Mouse (Mus musculus): ENCODE measurements around the gene 6030445D17Rik.

The 6030445D17Rik gene

DNA sequence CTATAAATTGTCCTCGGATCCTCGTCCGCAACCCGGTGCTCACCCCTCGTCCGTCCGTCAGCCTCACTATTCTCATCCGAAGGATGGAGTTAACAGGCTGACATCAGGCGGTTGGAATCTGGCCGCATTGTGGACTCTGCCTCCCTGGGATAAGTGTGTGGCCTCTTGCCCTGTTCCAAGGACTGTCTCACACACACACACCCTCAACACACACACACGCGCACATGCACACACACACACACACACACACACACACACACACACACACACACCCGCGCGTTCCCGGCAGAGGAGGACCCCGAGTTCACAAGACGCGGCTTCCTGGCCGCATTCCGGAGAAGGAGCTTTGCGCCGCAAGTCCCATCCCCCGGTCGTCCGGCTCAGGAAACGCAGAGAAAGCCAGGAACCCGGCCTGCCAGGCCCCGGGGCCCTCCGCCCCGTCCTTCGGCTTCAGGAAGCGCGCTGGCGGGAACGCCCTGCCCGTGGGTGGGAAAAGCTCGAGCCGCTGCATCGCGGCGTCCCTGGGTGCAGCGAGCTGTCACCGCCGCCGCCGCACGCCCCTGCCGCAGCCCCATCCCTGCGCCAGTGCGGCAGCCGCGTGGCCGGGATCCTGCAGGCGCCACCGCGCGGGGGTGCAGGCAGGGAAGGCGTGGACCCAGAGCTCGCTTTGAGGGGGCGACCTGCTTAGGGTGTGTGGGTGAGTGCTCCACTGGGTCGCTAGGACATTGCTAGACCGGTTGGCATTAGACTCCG is at the start of gene 6030445D17Rik:
Gene 6030445D17Rik (plus strand): TSS at position 165 of the 753 bp plus-strand sequence.
- DNase-seq (ENCODE audit: low spot score in 2 of 2): peak; percentile 15 to 17

DNA sequence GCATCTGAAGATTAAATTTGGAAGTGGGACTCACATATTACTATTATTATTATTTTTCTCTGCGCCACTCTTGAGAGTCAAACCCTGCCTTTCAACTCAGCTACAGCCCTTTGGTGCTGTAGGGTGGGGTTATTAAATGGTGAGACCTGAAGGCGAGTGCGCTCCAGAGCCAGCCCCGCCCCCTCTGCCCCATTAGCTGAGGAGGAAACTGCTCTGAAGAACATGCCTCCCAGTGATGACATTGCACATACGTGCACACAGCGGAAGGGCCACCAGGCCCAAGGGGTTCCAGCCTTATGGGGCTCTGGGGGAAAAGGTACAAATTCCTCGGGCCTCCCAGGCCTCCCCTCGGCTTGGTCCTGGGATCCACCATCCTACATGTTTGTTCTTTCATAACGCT is 46.6 kb upstream of the 6030445D17Rik start:
- DNase-seq (ENCODE audit: low spot score in 2 of 2): no peak

DNA sequence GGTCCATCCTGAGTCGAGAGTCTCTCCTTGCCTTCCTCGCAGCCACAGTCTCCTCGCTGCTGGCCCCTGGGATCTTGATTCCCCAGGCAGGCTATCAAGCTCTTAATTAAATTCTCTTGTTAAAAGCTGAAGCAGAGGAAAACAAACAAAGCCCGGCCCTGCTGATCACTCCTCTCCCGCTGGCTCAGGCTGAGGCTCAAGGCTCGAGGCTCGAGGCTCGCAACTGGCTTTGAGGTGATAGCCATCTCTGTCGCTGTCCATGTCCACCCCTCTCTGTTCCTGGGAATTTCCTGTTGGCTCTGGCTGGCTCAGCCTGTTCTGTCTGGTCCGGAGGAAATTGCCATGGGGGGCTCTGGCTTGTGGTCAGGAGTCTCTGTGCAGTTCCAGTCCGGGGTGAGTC is 43.1 kb upstream of the 6030445D17Rik start:
- DNase-seq (ENCODE audit: low spot score in 2 of 2): no peak

DNA sequence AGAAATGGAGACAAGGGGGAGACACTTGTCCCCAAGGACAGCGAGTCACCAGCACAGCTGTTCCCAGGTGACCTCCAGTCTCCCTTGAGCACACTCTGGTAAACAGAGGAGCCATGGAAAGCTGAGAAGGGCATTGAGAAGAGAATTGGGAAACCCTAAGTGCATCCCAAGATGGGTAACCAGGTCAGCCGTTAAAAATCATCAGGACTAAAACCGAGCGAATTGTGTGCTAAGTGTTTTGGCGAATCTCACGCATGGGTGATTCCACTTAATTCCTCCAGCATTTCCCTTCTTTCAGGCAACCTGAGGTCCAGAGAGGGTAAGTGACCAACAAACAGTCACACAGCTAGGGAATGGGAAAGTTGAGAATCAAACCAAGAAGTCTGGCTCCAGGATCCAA is 42.7 kb upstream of the 6030445D17Rik start:
- DNase-seq (ENCODE audit: low spot score in 2 of 2): no peak

DNA sequence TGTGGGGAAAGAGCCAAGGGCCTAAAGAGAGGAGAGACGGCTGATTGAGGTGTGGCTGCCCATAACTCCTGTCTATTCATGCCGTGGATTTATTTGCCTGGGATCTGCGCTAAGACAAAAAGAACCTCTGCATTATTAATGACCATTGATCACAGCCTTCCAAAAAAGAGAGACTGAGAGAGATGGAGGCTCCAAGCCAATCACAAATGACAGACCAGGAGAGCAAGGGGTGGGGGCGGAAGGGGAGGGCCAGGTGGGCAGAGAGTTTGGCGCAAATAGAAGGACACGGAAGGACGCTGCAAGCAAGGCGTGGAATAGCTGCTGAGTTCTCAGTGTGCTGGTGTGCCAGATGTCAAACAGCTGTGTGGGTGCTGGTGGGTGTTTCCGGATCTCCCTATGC is 38.8 kb upstream of the 6030445D17Rik start, which contains the start of gene Htr1d:
Gene Htr1d (plus strand): TSS at position 301 of the 400 bp plus-strand sequence.
- DNase-seq (ENCODE audit: low spot score in 2 of 2): no peak

DNA sequence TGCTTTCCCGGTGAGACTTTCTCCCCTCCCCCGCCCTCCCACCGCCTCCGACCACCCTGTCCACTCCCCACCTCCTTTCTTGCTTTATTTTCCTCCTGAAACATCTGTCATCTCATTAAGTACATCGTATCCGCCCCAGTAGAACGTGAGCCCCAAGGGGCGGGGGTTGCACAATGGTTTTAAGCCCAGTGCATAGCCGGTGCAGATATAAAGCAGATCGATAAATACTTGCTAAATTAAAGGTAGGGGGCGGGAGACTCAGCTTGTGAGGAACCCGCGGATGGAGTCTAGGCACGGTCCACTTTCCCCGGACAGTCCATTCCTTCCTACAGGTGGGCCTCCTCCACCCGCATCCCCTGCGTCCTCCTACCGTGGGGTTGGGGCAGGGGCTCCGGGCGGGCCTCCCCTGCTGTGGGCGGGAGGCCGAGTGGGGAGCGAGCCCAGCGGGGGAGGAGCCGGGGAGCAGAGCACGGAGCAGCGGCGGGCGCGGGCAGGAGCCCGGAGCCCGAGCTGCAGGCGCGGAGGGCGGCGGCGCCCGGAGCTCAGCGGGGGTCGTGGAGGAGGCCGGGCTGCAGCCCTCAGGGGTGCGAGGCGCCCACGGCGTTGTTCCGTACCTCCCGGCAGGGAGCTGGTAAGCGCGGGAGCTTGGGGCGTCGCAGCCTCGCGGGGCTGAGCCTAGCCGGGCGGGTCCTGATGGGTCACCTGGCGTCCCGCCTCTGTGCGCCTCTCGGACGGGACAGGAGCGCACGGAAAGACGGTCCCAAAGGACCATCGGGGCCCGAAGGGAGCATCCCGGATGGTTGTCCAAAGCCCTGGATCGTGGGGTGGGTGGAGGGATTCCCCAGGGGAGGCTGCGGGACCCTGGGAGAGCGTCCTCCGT is 37.7 kb upstream of the 6030445D17Rik start:
- no peak for DNase-seq (ENCODE audit: low spot score in 2 of 2)

DNA sequence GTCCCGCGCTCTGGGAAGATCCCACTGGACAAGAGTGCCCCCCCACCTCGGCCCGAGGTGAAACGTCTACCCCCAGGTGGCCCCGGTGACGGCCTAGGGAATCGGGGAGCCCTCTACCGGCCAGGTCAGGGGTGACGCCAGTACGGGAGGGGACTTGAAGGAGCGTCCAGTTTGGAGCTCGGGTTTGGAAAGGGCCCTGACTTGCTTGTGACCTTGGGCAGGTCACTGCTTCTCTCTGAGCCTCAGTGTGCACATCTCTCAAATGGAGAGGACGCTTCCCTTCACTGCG is 37.1 kb upstream of the 6030445D17Rik start:
- peak in 1 of 2 experiments; percentile 3 for DNase-seq (ENCODE audit: low spot score in 2 of 2)

DNA sequence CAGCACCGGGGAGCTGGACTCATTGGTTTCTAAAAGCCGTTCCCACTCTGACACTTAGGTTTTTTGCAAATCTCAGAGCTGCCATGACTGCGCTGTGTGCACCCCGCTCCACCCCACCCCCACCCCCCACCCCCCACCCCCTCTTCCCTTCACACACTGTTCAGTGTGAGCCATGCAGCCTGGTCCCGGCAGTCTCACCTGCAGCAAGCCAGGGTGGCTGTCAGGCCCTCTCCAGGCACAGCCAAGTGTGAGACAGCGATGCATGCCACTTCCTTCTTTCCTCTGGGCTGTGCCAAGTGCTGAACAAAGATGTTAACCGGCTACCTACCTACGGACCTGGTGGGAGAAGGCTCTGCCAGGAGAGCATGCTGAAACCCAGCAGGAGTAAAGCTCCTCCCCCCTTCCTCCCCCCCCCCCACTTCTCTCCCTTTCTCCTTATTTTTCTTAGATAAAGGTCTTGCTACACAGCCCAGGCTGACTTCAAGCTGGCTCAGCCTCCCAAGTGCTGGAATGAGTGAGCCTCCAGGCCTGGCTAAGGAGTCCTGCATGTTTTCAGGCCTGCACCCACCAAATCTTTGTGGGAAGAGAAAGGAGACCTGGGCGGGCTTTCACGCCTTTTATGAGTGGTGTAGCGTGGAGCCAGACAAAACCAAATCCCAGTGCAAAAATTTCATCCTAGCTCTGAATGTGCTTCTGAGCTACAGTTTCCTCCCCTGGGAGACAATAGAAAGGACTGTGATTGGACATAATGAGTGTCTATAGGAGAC is 31.3 kb upstream of the 6030445D17Rik start:
- DNase-seq (ENCODE audit: low spot score in 2 of 2): no peak

DNA sequence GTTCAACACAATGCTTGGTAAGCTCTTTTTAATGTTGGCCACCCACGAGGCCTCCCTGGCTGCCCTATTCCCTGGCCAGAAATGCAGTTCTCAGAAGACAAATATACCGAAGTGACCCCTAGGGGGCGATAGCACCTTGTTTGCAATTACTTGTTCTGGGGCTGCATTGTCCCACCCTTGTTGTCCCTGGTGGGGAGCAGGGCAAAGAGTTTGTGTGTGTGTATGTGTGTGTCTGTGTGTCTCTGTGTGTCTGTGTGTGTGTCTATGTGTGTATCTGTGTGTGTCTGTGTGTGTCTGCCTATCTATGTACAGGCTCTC is 30.7 kb upstream of the 6030445D17Rik start:
- peak in 1 of 2 experiments; percentile 24 for DNase-seq (ENCODE audit: low spot score in 2 of 2)

DNA sequence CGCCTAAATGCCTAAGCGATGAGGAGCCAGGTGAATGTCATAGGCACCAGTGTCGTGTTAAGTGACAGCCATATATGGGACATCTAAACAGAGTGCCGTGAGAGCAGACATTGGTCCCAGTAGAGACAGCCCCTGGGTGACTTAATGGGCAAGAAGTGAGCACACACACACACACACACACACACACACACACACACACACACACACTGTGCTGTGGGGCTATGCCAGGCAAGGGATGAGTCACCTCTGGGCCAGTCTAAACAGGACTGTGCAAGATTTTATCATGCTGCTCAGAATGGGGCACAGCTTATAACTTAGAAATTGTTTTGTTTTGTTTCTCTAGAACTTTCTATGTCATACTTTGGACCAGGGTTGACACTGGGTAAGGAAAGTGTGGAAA is 28.0 kb upstream of the 6030445D17Rik start:
- no peak for DNase-seq (ENCODE audit: low spot score in 2 of 2)

DNA sequence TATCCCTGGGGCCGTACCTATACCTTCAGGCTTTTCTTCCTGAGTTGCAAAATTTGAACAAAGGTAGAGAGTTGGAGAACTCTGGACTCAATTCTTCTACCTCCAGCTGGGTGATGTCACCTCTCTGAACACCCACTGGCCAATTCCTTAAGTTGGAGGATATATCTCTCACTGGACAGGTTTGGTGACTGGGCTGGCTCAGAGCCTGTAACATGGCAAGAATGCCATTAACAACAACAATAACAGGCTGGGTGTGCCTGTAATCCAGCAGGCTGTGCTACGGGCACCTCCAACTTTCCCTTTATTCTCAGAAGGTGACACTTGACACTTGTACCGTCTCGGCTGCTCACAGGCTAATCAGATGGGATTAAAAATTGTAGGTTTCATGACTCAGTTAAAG is 22.9 kb upstream of the 6030445D17Rik start:
- no peak for DNase-seq (ENCODE audit: low spot score in 2 of 2)

DNA sequence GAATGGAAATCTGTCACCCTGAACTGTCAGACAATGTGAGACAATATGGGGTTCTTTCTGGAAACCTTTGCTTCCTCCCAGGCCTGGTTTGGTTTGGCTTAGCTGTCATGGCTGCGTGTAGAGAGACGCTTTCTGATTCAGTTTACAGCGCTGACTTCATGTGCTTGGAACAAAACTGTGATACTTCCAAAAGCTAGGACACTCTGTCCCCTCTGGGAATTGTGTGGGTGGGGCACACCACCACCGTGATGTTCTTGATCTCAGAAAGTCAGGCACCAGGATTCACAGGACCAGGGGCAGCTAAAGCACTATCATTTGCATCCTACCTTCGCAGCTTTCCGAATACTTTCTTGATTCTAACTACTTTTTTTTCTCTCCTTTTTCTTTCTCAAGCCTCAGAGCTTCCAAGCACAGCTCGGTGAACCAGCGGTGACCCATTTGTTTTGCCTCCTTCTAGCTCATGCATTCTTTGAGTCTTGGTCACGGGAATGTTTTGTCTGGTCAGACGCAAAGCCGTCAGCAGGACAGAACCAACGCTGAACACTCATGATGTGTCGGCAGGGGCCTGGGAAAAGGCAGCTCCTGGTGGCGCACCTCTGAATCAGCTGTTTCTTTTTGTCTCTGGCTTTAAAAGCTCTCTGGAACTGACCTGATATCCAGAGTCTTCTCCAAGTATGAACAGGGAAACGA is 20.6 kb upstream of the 6030445D17Rik start:
- DNase-seq (ENCODE audit: low spot score in 2 of 2): no peak

DNA sequence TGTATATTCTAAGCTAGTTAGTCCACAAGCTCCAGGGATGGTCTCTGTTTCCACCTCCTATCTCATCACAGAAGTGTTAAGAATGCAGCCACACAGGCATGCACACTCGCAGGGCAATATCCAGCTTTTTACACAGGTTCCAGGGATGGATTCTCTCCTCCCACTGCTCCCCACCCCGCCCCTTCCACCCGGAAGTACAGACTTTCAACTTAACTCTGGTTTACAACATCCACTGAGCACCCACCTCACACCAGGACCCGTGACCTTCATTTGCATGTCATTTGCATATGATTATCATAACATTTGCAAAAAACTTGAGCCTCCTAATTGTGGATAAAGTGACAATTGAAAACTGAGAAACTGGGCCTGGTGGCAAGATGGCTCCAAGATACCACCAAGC is 17.5 kb upstream of the 6030445D17Rik start:
- DNase-seq (ENCODE audit: low spot score in 2 of 2): no peak

DNA sequence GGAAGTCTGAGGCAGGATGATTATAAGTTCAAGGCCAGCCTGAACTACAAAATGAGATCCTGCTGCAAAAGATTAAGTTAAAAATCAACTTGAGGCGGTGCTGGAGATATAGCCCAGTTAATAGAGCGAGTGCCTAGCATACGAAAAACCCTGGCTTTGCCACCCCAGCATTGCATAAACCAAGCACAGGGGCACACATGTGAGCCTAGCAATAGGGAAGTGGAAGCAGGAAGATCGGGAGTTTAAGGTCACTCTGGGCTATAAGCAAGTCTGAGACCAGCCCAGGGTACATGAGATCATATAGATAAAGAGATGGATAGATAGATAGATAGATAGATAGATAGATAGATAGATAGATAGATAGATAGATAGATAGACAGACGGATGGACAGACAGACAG is 12.3 kb upstream of the 6030445D17Rik start:
- DNase-seq (ENCODE audit: low spot score in 2 of 2): no peak

DNA sequence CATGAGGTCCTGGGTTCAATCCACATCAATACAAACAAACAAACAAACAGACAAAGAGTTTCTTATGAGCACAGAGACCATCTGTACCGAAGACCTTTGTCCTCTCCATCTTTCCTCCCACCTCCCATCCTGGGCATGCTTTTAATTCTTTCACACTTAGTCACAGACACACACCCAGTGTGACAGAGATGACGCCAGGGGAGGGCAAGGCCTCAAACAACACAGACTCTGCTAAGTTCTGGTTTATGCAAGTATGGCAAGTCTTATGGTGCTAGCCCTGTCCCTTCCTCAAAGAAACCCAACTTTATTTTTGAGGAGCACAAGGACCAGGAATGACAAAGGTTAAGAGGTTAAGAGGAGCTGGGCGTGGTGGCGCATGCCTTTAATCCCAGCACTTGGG is 11.8 kb upstream of the 6030445D17Rik start:
- DNase-seq (ENCODE audit: low spot score in 2 of 2): no peak

DNA sequence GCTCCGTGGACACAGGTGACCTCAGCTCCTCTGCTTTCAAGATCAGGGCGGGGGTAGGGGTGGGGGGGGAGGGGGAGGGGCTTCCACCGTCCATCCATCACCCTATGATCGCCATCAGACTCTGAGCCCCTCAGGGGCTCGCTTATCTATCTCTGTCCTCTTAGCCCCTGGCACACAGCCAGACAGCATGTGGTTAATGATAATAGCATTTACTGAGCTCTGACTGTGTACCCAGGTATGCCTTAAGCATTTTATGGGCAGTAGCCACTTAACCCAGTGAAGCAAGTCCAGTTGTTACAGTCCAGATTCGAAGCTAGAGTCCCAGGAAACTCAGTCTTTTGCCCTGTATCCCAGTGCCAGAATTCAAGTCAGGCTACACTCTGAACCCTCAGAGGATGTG is 10.5 kb upstream of the 6030445D17Rik start:
- DNase-seq (ENCODE audit: low spot score in 2 of 2): no peak

DNA sequence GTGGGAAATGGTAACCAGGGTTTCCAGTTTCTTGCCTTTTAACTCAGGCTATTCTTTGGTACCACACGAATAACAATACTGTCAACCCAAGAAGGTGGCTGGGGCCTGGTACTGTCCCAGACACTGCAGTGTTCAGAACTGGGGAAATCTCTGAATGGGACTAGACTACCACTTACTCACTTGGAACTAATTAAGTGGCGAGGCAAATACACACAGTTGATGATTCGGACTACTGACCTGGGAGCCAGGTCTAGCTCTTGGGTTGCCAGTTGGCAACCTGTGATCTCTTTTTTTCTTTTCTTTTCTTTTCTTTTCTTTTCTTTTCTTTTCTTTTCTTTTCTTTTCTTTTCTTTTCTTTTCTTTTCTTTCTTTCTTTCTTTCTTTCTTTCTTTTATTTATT is 9.8 kb upstream of the 6030445D17Rik start:
- DNase-seq (ENCODE audit: low spot score in 2 of 2): no peak

DNA sequence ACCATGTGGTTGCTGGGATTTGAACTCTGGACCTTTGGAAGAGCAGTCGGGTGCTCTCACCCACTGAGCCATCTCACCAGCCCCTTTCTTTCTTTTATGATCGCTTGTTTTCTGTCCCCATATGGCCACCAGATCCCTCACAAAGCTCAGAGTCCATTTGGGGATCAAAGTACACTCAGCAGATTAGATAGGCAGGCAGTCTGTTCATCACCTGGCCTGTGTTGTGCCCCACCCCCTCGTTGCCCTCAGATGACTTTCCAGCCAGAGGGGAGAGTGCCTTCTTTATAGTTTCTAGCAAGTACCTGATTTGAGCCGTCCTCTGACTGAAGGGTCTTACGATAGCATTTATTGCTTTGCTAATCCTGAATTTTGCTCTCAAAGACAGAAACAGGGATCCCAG is 9.3 kb upstream of the 6030445D17Rik start:
- DNase-seq (ENCODE audit: low spot score in 2 of 2): no peak

DNA sequence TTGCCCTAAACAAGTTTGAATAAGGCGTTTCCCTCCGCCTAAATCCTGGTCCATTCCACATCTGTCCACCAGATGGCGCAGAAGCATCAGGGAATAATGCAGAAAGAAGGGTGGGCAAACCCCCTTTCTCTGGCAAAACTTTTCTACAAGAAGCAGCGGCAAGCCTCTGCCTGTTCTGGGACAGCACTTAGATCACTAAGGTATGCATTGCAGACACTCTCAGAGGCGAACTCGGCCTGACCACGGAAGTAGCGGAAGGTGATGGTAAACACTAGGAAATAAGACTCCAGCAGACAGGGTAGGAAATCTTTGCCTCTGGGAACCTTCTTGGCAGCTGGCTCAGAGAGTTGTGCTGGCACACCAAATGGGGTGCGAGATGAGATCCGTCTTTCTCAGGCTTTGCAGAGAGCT is 7.2 kb upstream of the 6030445D17Rik start:
- peak; percentile 24 to 58 for DNase-seq (ENCODE audit: low spot score in 2 of 2)

DNA sequence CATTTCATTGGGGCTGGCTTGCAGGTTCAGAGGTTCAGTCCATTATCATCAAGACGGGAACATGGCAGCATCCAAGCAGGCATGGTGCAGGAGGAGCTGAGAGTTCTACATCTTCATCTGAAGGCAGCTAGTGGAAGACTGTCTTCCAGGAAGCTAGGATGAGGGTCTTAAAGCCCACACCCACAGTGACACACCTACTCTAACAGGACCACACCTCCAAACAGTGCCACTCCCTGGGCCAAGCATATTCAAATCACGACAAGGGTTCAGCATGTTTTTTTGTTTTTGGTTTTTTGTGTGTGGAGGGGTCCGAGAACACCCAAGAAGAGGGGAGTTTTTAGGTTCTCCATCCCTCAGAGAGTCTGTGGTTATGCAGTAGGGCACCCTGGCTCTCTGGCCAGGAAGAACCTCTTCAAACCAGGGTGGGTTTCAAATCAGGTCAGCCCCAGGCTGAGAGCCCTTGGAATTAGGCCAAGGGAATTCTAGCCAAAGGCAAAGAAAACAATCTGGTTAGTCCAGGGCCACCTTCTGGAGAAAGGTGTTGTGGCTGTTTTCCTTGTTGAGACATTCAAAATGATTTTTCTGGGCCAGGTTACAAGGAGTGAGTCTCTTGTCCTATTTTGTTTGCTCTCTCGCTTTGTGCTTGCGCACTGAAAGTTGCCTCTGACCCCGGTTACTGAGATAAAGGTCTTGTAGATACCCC is 5.4 kb upstream of the 6030445D17Rik start:
- DNase-seq (ENCODE audit: low spot score in 2 of 2): no peak

DNA sequence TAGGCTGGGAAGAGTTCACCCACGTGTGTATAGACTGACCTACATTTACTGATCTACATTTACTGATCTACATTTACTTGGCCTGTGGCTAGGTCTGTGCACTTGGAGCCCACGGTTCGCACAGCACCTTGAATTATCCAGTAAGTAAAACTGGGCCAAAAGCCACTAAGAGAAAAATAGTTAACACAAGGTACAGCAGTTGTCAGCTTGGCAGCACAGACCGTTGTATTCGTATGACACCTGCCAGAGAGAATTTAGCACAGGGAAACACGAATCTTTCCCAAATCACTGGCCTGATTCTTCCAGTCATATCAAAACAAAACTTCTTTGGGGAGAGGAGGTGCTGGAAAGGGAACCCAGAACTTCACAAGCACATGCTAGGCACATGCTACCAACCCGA is 3.8 kb upstream of the 6030445D17Rik start:
- no peak for DNase-seq (ENCODE audit: low spot score in 2 of 2)
